Comparison of ENCODE assay signal across 32 mouse cellular contexts in genomic region chr14:34001445-34001844, GRCm38 (mm10). TPM values are rescaled to one million over a fixed set of nuclear protein-coding genes. Genes with fewer than 3 reads are reported as not detected.
DNase-seq lines count a peak whose midpoint lies in the region; ATAC-seq and TF ChIP-seq lines count a peak whose summit lies in the region.
"Had no signal": no experiment of that assay in that cellular context is flagged by ENCODE, and none has a peak within 500 bp of the region (broad histone marks: within the 10 kb centered on the region; RNA-seq: fewer than 3 reads in every experiment).

No protein-coding gene starts in this region.

- no peaks in the 10 kb centered on the region for H3K4me1 ChIP-seq in liver, postnatal 0 days (ENCODE audit: insufficient read depth)
- H3K4me1 ChIP-seq in limb, embryonic 10.5 days = peaks cover 14% of the 10 kb centered on the region
- H3K4me1 ChIP-seq: embryonic facial prominence, embryonic 13.5 days; forebrain, embryonic 12.5 days had no signal

- no peak overlapping the region for H3K27ac ChIP-seq in liver, postnatal 0 days (ENCODE audit: low read depth)
- H3K27ac ChIP-seq in limb, embryonic 10.5 days = no peak overlapping the region
- H3K27ac ChIP-seq: embryonic facial prominence, embryonic 10.5 days; embryonic facial prominence, embryonic 13.5 days; forebrain, embryonic 12.5 days; forebrain, embryonic 15.5 days; heart, adult 2 months; heart, embryonic 13.5 days; hindbrain, embryonic 14.5 days; hindbrain, postnatal 0 days had no signal

- no peak overlapping the region for H3K9ac ChIP-seq in liver, postnatal 0 days (replicated peaks)
- H3K9ac ChIP-seq: embryonic facial prominence, embryonic 13.5 days; forebrain, embryonic 12.5 days; forebrain, embryonic 15.5 days; heart, embryonic 13.5 days; hindbrain, embryonic 14.5 days had no signal

- H3K27me3 ChIP-seq in liver, postnatal 0 days (ENCODE audit: insufficient read depth, low read length) = no peaks in the 10 kb centered on the region
- no peaks in the 10 kb centered on the region for H3K27me3 ChIP-seq in limb, embryonic 10.5 days (ENCODE audit: low read depth, poor library complexity, severe bottlenecking)
- H3K27me3 ChIP-seq: embryonic facial prominence, embryonic 13.5 days; forebrain, embryonic 12.5 days; forebrain, embryonic 15.5 days; heart, embryonic 13.5 days had no signal

- no peaks in the 10 kb centered on the region for H3K9me3 ChIP-seq in liver, postnatal 0 days (ENCODE audit: low read length)
- no peaks in the 10 kb centered on the region for H3K9me3 ChIP-seq in limb, embryonic 10.5 days (replicated peaks)
- H3K9me3 ChIP-seq: embryonic facial prominence, embryonic 10.5 days; embryonic facial prominence, embryonic 13.5 days; forebrain, embryonic 12.5 days; forebrain, embryonic 15.5 days; heart, embryonic 13.5 days had no signal

- no peak for TF ChIP-seq CTCF in liver, postnatal 0 days (IDR thresholded peaks at IDR 0.05; ENCODE audit: low read depth)

- no peak for TF ChIP-seq EP300 in liver, postnatal 0 days (IDR thresholded peaks at IDR 0.05; ENCODE audit: low read depth)

- no peak overlapping the region for H3K4me2 ChIP-seq in liver, postnatal 0 days (ENCODE audit: low read depth, low read length)
- H3K4me2 ChIP-seq: embryonic facial prominence, embryonic 13.5 days; forebrain, embryonic 12.5 days; forebrain, embryonic 15.5 days; heart, embryonic 13.5 days; hindbrain, embryonic 14.5 days had no signal

- no peaks in the 10 kb centered on the region for H3K36me3 ChIP-seq in liver, postnatal 0 days (replicated peaks; ENCODE audit: insufficient read depth, low read length)
- H3K36me3 ChIP-seq in limb, embryonic 10.5 days = no peaks in the 10 kb centered on the region
- H3K36me3 ChIP-seq: embryonic facial prominence, embryonic 10.5 days; embryonic facial prominence, embryonic 13.5 days; forebrain, embryonic 12.5 days; forebrain, embryonic 15.5 days; heart, embryonic 13.5 days had no signal

- peak; percentile 65 for DNase-seq in heart, adult 11 months
- no peak for DNase-seq in heart, adult 9 months (ENCODE audit: low spot score in 2 of 2)
- DNase-seq in liver, postnatal 0 days = peak; percentile 7
- DNase-seq in liver = no peak
- DNase-seq in limb, embryonic 10.5 days (ENCODE audit: low spot score) = peak; percentile 25
- no peak for DNase-seq in right cerebral cortex, postnatal 14 days
- DNase-seq: adrenal gland, adult 2 months; adrenal gland, postnatal 14 days; B cell, adult 2 months; cerebellum, adult 11 months; cerebellum, adult 8-10 months; cerebellum, postnatal 10 days; cerebellum, postnatal 36 days; embryo, embryonic 11 days; gastrocnemius, postnatal 25 days; heart, adult 2 months; heart, postnatal 14 days; heart, postnatal 4 days had no signal

- ATAC-seq in liver, postnatal 0 days = no peak
- ATAC-seq: CD4-positive, CD25-positive, alpha-beta regulatory T cell, adult 4 months; forebrain, embryonic 15.5 days; hindbrain, postnatal 0 days; inflammation-experienced regulatory T-cells, adult 6 months had no signal

- H3K4me3 ChIP-seq in liver, postnatal 0 days (ENCODE audit: low read depth, low read length) = no peak overlapping the region
- H3K4me3 ChIP-seq in limb, embryonic 10.5 days = no peak overlapping the region
- H3K4me3 ChIP-seq: embryonic facial prominence, embryonic 10.5 days; embryonic facial prominence, embryonic 13.5 days; erythroblast, embryonic 14.5 days; forebrain, embryonic 12.5 days; forebrain, embryonic 15.5 days; heart, adult 2 months; heart, embryonic 13.5 days had no signal

RNA-seq across cellular contexts. Expression of gene Gm30083, which starts 13.5 kb away (rescaled TPM):
- not detected in 2 replicates for polyA plus RNA-seq in liver, postnatal 0 days (2015; fragmentation: Nextera tagmentation; extraction: Ambion mirVana)
- not detected in 2 replicates for polyA plus RNA-seq in limb, embryonic 10.5 days (2016; fragmentation: Nextera tagmentation; extraction: Ambion mirVana)
- polyA plus RNA-seq: adrenal gland, adult 2 months; CD4-positive, CD25-positive, alpha-beta regulatory T cell, adult 4 months; cortical plate, adult 2 months; embryonic facial prominence, embryonic 10.5 days; embryonic facial prominence, embryonic 13.5 days; erythroblast, embryonic 14.5 days; forebrain, embryonic 12.5 days; forebrain, embryonic 15.5 days; gonadal fat pad, adult 2 months; heart, adult 2 months; heart, embryonic 13.5 days; heart, embryonic 16.5 days; hindbrain, embryonic 11.5 days; hindbrain, embryonic 14.5 days; hindbrain, postnatal 0 days; inflammation-experienced regulatory T-cells, adult 6 months had no signal

RNA-seq across cellular contexts. Expression of gene Gm5460, which starts 15.1 kb away (rescaled TPM):
- polyA plus RNA-seq in liver, postnatal 0 days (2015; fragmentation: Nextera tagmentation; extraction: Ambion mirVana) = not detected in 2 replicates
- polyA plus RNA-seq in limb, embryonic 10.5 days (2016; fragmentation: Nextera tagmentation; extraction: Ambion mirVana) = not detected in 2 replicates
- polyA plus RNA-seq: CD4-positive, CD25-positive, alpha-beta regulatory T cell, adult 4 months; cortical plate, adult 2 months; embryonic facial prominence, embryonic 10.5 days; embryonic facial prominence, embryonic 13.5 days; erythroblast, embryonic 14.5 days; forebrain, embryonic 12.5 days; forebrain, embryonic 15.5 days; heart, adult 2 months; heart, embryonic 16.5 days; hindbrain, embryonic 11.5 days; hindbrain, embryonic 14.5 days; hindbrain, postnatal 0 days; inflammation-experienced regulatory T-cells, adult 6 months had no signal

RNA-seq across cellular contexts. Expression of gene Zfp488, which starts 22.9 kb away (rescaled TPM):
- not detected in 2 replicates for polyA plus RNA-seq in liver, postnatal 0 days (2015; fragmentation: Nextera tagmentation; extraction: Ambion mirVana)
- 0.04 and 0.08 TPM in 2 replicates for polyA plus RNA-seq in limb, embryonic 10.5 days (2016; fragmentation: Nextera tagmentation; extraction: Ambion mirVana)
- polyA plus RNA-seq: adrenal gland, adult 2 months; CD4-positive, CD25-positive, alpha-beta regulatory T cell, adult 4 months; erythroblast, embryonic 14.5 days; heart, adult 2 months; heart, embryonic 16.5 days; inflammation-experienced regulatory T-cells, adult 6 months had no signal

RNA-seq across cellular contexts. Expression of gene Rbp3, which starts 47.6 kb away (rescaled TPM):
- polyA plus RNA-seq in liver, postnatal 0 days (2015; fragmentation: Nextera tagmentation; extraction: Ambion mirVana) = 0.02 and 0.05 TPM in 2 replicates
- polyA plus RNA-seq in limb, embryonic 10.5 days (2016; fragmentation: Nextera tagmentation; extraction: Ambion mirVana) = not detected in 2 replicates
- polyA plus RNA-seq: adrenal gland, adult 2 months; CD4-positive, CD25-positive, alpha-beta regulatory T cell, adult 4 months; cortical plate, adult 2 months; embryonic facial prominence, embryonic 13.5 days; erythroblast, embryonic 14.5 days; forebrain, embryonic 12.5 days; gonadal fat pad, adult 2 months; heart, adult 2 months; hindbrain, embryonic 11.5 days; hindbrain, embryonic 14.5 days; inflammation-experienced regulatory T-cells, adult 6 months had no signal

RNA-seq across cellular contexts. Expression of gene Antxrl, which starts 51.1 kb away (rescaled TPM):
- not detected in 2 replicates for polyA plus RNA-seq in liver, postnatal 0 days (2015; fragmentation: Nextera tagmentation; extraction: Ambion mirVana)
- not detected in 2 replicates for polyA plus RNA-seq in limb, embryonic 10.5 days (2016; fragmentation: Nextera tagmentation; extraction: Ambion mirVana)
- polyA plus RNA-seq: adrenal gland, adult 2 months; CD4-positive, CD25-positive, alpha-beta regulatory T cell, adult 4 months; cortical plate, adult 2 months; embryonic facial prominence, embryonic 10.5 days; embryonic facial prominence, embryonic 13.5 days; forebrain, embryonic 12.5 days; forebrain, embryonic 15.5 days; heart, embryonic 13.5 days; heart, embryonic 16.5 days; hindbrain, embryonic 11.5 days; hindbrain, embryonic 14.5 days; hindbrain, postnatal 0 days; inflammation-experienced regulatory T-cells, adult 6 months had no signal

Comparison
In these comparisons a context has a peak if more than half of its experiments do, and no peak if none do; other contexts are left out.
1. DNase-seq: peak in heart, adult 11 months (single experiment), liver, postnatal 0 days (single experiment) and limb, embryonic 10.5 days (single experiment); none in heart, adult 9 months (0 of 2), liver (single experiment) and right cerebral cortex, postnatal 14 days (single experiment).